Mouse (Mus musculus): Measurements from ENCODE around the gene Gm20741. TPM values are rescaled to one million over a fixed set of nuclear protein-coding genes. Genes with fewer than 3 reads are reported as not detected.

Gm20741 gene
- not detected for polyA plus RNA-seq (2017; shearing (Covaris generic))

DNA sequence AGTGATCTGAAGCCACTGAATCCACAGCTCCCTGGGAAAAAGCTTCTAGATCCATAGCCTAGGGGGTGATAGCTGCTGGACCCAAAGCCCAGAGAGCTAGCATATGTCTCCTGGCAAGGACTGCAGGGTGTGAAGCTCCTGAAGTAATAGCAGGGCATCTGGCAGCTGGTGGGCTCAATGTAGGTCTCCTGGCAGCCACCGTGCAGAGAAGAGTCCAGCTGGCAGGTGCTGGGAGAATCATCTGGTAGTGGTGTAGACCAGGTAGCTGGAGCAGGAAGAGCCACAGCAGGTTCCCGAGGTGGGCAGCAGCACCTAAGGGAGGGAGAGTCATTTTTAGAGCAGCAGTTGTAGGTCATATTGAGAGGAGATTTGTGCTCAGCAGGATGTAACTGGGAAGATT lies at the start of gene Gm20741:
Gm20741 (minus strand) TSS at position 394 of the 400 bp plus-strand sequence.

GRCm38 (mm10) chr16:88826095-88826652 lies 14.2 kb upstream of the Gm20741 start, which contains the start of gene Krtap14:
TSS of gene Krtap14 (minus strand) at chr16:88826145.

GRCm38 (mm10) chr16:88820066-88820465 lies 8.0 kb upstream of the Gm20741 start, which contains the start of gene Krtap15:
TSS of gene Krtap15 (plus strand) at chr16:88820215.

GRCm38 (mm10) chr16:88777596-88777995 lies 34.4 kb downstream of the Gm20741 start, which contains the start of gene Gm5965:
TSS of gene Gm5965 (plus strand) at chr16:88777896.

GRCm38 (mm10) chr16:88774106-88774505 lies 37.9 kb downstream of the Gm20741 start, which contains the start of gene 2310057N15Rik:
TSS of gene 2310057N15Rik (minus strand) at chr16:88774206.

Other genes starting within 250 kb of the Gm20741 start
- gene Cldn8, start 249.0 kb downstream of the Gm20741 start, polyA plus RNA-seq (2017; shearing (Covaris generic)): not detected
- not detected for gene Krtap24-1, start 199.9 kb downstream of the Gm20741 start, polyA plus RNA-seq (2017; shearing (Covaris generic))
- gene 2310079G19Rik, start 184.6 kb downstream of the Gm20741 start, polyA plus RNA-seq (2017; shearing (Covaris generic)): not detected
- not detected for gene Krtap26-1, start 164.4 kb downstream of the Gm20741 start, polyA plus RNA-seq (2017; shearing (Covaris generic))
- not detected for gene Krtap27-1, start 140.5 kb downstream of the Gm20741 start, polyA plus RNA-seq (2017; shearing (Covaris generic))
- not detected for gene 2310061N02Rik, start 104.3 kb downstream of the Gm20741 start, polyA plus RNA-seq (2017; shearing (Covaris generic))
- gene Krtap13-1, start 83.4 kb downstream of the Gm20741 start, polyA plus RNA-seq (2017; shearing (Covaris generic)): not detected
- gene Krtap13, start 60.6 kb downstream of the Gm20741 start, polyA plus RNA-seq (2017; shearing (Covaris generic)): not detected
- gene 2310034C09Rik, start 53.4 kb downstream of the Gm20741 start, polyA plus RNA-seq (2017; shearing (Covaris generic)): not detected
- gene 2310057N15Rik, start 38.0 kb downstream of the Gm20741 start, polyA plus RNA-seq (2017; shearing (Covaris generic)): not detected
- gene Gm5965, start 34.3 kb downstream of the Gm20741 start, polyA plus RNA-seq (2017; shearing (Covaris generic)): not detected
- gene Krtap15, start 8.0 kb upstream of the Gm20741 start, polyA plus RNA-seq (2017; shearing (Covaris generic)): not detected
- not detected for gene Krtap14, start 13.9 kb upstream of the Gm20741 start, polyA plus RNA-seq (2017; shearing (Covaris generic))
- gene Krtap19-1, start 57.2 kb upstream of the Gm20741 start, polyA plus RNA-seq (2017; shearing (Covaris generic)): not detected
- not detected for gene Krtap19-2, start 62.0 kb upstream of the Gm20741 start, polyA plus RNA-seq (2017; shearing (Covaris generic))
- not detected for gene Krtap19-3, start 65.8 kb upstream of the Gm20741 start, polyA plus RNA-seq (2017; shearing (Covaris generic))
- gene Krtap19-4, start 72.9 kb upstream of the Gm20741 start, polyA plus RNA-seq (2017; shearing (Covaris generic)): not detected
- not detected for gene Krtap19-5, start 84.2 kb upstream of the Gm20741 start, polyA plus RNA-seq (2017; shearing (Covaris generic))
- gene Krtap19-9b, start 120.0 kb upstream of the Gm20741 start, polyA plus RNA-seq (2017; shearing (Covaris generic)): not detected
- gene Krtap16-3, start 150.7 kb upstream of the Gm20741 start, polyA plus RNA-seq (2017; shearing (Covaris generic)): not detected
- not detected for gene Krtap22-2, start 198.5 kb upstream of the Gm20741 start, polyA plus RNA-seq (2017; shearing (Covaris generic))
- not detected for gene Gm10229, start 203.1 kb upstream of the Gm20741 start, polyA plus RNA-seq (2017; shearing (Covaris generic))
- gene Krtap6-1, start 219.5 kb upstream of the Gm20741 start, polyA plus RNA-seq (2017; shearing (Covaris generic)): not detected
- not detected for gene Gm10228, start 229.3 kb upstream of the Gm20741 start, polyA plus RNA-seq (2017; shearing (Covaris generic))
- gene Krtap6-5, start 235.7 kb upstream of the Gm20741 start, polyA plus RNA-seq (2017; shearing (Covaris generic)): not detected